Mouse (Mus musculus) testis, adult 2 months (tissue): ENCODE data around the gene Olfr1281.

Experiments
- CTCF ChIP-seq: fragments of 200-500 bp; IDR thresholded peaks from 2 replicates; pipeline ENCODE4 v1.5.1; 2012; ENCODE audit warnings: low read depth, mild to moderate bottlenecking, inconsistent platforms, low read length, moderate library complexity; ENCODE audit not compliant: control insufficient read depth, insufficient read depth, insufficient replicate concordance
- POLR2A ChIP-seq: fragments of 200-500 bp; IDR thresholded peaks from 2 replicates; pipeline ENCODE4 v1.6.1; 2012; ENCODE audit warnings: low read depth, mild to moderate bottlenecking, inconsistent platforms, low read length, moderate library complexity; ENCODE audit not compliant: control insufficient read depth

GRCm38 (mm10) chr2:111335976-111336375 is 9.7 kb downstream of the Olfr1281 start, which contains the start of gene Olfr1282:
- no peak for TF ChIP-seq CTCF
- no peak for TF ChIP-seq POLR2A
